Mouse (Mus musculus): ENCODE results near the gene Elmod3. TPM values are rescaled to one million over a fixed set of nuclear protein-coding genes. Genes with fewer than 3 reads are reported as not detected.

The Elmod3 gene
- total RNA-seq, 2 experiments from 2014 or later = 2.5 to 5.9 TPM

- peak; percentile 21 for ATAC-seq (replicated peaks; ENCODE audit: low FRiP score, poor library complexity, severe bottlenecking)
These were observed 17.6 kb upstream of the Elmod3 start for GRCm38 (mm10) chr6:72615561-72616375.

GRCm38 (mm10) chr6:72615151-72615550 lies 16.9 kb upstream of the Elmod3 start:
- ATAC-seq (replicated peaks; ENCODE audit: low FRiP score, poor library complexity, severe bottlenecking) = no peak

GRCm38 (mm10) chr6:72610261-72610660 lies 12.0 kb upstream of the Elmod3 start:
- ATAC-seq (replicated peaks; ENCODE audit: low FRiP score, poor library complexity, severe bottlenecking) = no peak

- ATAC-seq (replicated peaks; ENCODE audit: low FRiP score, poor library complexity, severe bottlenecking) = no peak
These were observed 10.5 kb upstream of the Elmod3 start for GRCm38 (mm10) chr6:72608662-72609184.

DNA sequence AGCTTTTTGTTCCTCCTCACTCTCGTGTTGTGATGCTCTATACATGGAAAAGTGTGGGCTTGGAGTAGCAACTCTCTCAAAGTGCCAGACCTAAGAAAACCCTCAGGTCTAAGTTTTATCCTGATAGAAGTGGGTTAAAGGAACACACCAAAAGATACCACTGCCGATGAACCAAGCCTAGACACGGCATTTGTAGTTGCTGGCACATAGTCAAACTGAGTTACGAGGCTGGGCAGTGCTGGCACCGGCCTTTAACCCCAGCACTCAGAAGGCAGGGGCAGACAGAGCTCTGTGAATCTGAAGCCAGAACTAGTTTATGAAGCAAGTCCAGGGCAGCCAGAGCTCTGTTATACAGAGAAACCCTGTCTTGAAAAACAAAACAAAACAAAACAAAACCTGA lies 9.5 kb upstream of the Elmod3 start:
- ATAC-seq (replicated peaks; ENCODE audit: low FRiP score, poor library complexity, severe bottlenecking) = no peak

DNA sequence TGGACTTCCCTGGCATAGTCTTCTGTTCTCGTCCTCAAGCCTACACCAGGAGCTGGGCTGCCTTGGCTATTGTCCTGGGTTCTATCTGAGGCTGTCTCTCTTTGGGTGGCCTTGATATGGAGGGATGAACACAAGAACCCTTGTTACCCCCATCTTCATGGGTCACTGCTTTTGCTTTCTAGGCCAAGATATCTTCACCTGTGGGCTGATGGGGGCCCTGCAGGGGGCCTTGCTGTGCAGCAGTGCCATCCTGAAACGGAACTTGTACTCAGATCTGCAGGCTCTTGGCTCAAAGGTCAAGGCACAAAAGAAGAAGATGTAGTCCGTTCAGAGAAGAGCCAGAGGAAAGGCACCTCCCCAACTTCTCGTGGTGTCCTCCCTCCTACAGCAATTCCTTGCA lies 8.8 kb upstream of the Elmod3 start:
- no peak for ATAC-seq (replicated peaks; ENCODE audit: low FRiP score, poor library complexity, severe bottlenecking)

GRCm38 (mm10) chr6:72604066-72604465 lies 5.9 kb upstream of the Elmod3 start:
- no peak for ATAC-seq (replicated peaks; ENCODE audit: low FRiP score, poor library complexity, severe bottlenecking)

DNA sequence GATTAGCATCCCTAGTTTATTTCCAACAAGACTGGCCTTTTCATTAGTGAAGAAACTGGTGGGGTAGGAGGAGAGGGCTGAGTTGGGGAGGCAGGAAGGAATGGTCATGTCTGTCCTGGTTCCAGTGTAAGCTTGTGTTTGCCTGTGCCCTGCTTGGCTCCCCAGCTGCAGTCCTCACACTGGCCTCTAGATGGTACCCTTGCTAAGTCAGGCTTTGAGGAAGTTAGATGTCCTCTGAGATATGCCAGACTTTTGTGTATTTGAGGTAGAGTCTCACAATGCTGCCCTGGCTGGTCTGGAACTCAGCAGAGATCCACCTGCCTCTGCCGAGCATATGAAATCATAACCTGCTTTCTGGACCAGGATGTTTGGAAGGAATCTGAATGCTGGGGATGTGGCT lies 3.5 kb upstream of the Elmod3 start:
- 0 out of 2 replicates have a peak, but pooled peaks have one; percentile 46 for ATAC-seq (replicated peaks; ENCODE audit: low FRiP score, poor library complexity, severe bottlenecking)

DNA sequence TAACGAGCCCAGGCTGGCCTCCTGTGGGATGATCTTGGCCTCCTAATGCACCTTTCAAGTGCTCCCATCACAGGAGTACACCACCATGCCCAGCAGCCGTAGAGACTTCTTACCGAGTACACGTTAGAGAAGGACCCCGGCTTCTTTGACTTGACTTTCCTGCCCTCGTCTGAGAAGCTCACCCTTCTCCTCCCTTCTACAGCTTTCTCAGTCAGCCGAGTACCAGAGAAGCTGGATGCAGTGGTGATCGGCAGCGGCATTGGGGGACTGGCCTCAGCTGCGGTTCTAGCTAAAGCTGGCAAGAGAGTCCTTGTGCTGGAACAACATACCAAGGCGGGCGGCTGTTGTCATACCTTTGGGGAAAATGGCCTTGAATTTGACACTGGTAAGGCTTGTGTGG lies 2.6 kb upstream of the Elmod3 start:
- no peak for ATAC-seq (replicated peaks; ENCODE audit: low FRiP score, poor library complexity, severe bottlenecking)

DNA sequence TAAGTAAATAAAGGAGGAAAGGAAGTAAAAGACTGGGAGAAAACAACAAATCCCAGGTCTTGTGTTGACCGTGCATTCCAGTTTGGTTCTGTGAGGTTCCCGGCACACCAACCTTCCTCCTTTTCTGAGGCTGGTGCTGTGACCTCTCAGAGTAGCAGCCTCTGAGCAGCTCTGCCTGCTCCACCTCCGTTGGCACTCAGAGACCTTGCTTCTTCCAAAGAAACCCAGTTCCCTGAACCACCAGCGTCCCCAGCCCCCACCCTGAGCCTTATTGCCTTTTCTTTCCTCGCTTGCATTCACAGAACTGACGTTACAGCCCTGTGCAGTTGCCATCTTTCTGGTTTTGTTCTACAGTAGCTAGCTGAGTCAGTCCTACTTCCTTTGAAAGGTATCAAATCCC lies 2.0 kb upstream of the Elmod3 start:
- ATAC-seq (replicated peaks; ENCODE audit: low FRiP score, poor library complexity, severe bottlenecking) = no peak

GRCm38 (mm10) chr6:72598791-72599557 lies 761 bp upstream of the Elmod3 start:
- ATAC-seq (replicated peaks; ENCODE audit: low FRiP score, poor library complexity, severe bottlenecking) = no peak; the same call in 1 of the 2 replicates

DNA sequence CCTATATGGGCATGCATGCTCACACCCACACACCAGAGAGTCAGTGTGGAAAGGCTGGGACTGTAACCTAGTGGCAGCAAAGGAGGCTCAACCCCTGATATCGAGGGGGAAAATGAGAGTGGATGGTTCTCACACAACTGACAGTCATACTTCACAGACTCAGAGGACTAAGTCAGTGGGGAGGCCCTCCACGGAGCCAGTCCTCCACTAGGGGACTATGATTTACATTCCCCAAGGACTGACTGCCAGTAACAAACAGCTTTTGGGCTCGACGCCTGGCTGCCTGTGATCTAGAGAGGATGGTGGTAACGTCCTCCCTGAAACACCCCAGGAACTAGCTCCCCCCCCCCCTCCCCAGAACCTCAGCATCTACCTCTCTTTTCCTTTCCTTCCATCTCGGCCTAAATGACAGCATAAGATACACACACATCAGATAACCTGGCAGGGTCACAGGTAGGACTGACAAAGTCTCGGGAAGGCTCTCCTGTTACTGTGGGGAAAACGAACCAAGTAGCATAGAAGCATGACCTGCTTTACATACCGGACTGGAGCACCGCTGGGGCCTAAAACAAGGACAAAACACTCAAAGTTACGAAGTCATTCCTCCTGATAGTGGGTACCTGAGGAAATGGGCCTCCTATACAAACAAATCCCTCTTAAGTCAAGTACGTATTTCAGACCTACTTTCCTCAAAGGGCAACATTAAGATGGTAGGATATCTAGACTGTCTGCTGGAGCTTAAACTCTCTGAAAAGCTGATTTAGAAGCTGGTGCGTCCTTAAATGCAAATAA lies 934 bp downstream of the Elmod3 start:
- ATAC-seq (replicated peaks; ENCODE audit: low FRiP score, poor library complexity, severe bottlenecking) = 0 out of 2 replicates have a peak, but pooled peaks have one; percentile 2

DNA sequence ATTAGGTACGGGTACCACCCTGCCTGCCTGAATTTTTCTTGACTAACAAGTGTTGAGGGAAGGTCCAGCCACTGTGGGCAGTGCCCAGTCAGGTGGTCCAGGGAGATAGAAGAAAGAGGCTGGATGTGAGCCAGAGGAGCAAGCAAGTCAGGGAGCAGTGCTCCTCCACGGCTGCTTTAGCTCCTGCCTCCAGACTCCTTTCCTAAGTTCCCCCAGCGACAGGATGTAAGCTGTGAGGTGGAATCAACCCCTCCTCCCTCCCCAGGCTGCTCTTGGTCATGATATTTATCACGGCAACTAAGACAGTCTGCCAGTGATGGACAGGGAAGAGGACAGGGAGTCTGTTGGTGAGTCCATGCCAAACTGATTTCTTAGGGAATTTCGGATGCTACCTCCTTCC lies 4.3 kb downstream of the Elmod3 start:
- ATAC-seq (replicated peaks; ENCODE audit: low FRiP score, poor library complexity, severe bottlenecking) = no peak

DNA sequence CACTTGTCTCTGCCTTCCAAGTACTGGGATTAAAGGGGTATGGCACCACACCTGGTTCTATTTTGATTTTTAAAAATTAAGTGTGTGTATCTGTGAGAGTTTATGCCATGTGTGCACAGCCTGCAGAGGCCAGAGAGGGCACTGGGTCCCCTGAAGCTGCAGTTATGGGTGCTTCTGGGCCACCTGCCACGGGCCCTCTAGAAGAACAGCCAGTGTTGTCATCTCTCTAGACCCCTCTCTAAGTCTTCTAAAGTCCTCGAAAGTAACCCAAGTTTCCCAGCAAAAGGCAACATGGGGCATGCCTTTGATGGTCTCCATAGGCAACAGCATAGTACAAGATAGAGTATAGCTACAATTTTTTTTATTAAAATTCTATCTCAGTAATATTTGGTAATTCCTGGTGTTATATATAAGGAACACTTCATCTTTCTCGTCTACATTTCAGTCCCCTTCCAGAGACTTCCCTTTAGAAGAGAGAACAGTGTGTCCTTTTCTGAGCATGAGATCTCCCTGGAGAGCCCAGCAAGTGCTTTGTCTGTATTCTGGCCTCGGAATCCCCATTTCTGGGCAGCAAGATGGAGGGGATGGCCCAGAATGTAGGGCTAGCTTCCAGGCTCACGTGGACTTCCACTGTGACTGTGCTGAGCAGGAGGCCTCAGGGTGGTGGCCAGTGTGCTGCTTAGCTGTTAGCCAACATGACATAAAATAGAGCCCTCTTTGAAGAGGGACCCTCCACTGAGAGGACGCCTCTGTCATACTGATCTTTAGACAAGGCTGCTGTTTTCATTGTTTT lies 5.0 kb downstream of the Elmod3 start:
- no peak for ATAC-seq (replicated peaks; ENCODE audit: low FRiP score, poor library complexity, severe bottlenecking)

DNA sequence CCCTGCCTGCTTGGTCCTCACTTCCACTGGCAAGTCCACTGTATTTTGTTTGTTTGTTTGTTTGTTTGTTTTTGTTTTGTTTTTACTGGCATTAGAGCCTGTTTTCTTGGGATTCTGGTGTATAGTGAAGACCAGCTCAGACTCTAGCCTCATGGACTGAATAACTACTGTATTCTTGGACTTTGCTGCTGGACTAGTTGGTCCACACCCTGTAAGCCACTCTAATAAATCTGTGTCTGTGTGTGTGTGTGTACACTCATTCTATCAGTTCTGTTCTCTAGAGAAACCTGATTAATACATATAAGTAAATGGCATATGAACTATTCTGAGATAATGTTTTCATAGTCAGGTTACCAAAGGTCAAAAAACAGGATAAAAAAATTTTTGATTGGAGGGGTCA lies 8.1 kb downstream of the Elmod3 start:
- ATAC-seq (replicated peaks; ENCODE audit: low FRiP score, poor library complexity, severe bottlenecking) = no peak

GRCm38 (mm10) chr6:72588307-72588706 lies 9.9 kb downstream of the Elmod3 start:
- no peak for ATAC-seq (replicated peaks; ENCODE audit: low FRiP score, poor library complexity, severe bottlenecking)

DNA sequence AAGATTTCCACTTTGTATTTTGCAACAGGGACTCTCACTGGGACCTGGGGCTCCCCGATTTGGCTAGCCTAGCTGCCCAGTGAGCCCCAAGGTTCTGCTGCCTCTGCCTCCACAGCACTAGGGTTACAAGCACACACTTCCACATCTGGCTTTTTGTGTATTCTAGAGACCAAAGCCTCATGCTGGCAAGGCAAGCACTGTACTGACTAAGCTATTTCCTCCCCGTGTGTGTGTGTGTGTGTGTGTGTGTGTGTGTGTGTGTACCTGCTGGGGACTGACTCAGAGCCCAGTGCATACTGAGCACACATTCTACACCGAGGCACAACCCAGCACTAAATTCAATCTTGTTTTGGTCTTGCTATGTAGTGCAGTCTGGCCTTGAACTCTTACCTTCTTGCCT lies 11.5 kb downstream of the Elmod3 start:
- no peak for ATAC-seq (replicated peaks; ENCODE audit: low FRiP score, poor library complexity, severe bottlenecking)

DNA sequence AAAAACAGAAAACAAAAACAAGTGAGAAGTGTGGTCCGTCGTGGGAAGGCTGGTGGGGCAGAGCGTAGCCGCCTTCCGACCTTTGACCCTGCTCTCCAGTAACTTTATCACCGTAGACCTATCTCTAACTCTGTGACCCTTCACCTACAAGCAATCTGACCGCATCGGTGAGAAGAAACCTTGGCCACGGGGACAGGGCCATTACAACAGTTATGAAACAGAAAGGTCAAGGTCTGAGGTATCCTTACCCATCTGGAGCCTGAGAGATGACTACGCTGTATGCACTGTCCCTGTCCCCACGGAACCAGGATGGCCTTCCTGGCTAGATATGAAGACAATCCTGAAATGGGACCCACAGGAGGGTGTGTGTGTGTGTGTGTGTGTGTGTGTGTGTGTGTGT lies 14.1 kb downstream of the Elmod3 start:
- no peak for ATAC-seq (replicated peaks; ENCODE audit: low FRiP score, poor library complexity, severe bottlenecking)

- ATAC-seq (replicated peaks; ENCODE audit: low FRiP score, poor library complexity, severe bottlenecking) = no peak
These were observed 14.9 kb downstream of the Elmod3 start for GRCm38 (mm10) chr6:72583211-72583839.
